Mouse (Mus musculus): ENCODE measurements around the gene Sfxn5.

- TF ChIP-seq POLR2A (IDR thresholded peaks at IDR 0.05; ENCODE audit: low read depth, low read length) (no peak), CTCF (conservative IDR thresholded peaks at IDR 0.05; ENCODE audit: insufficient read depth, insufficient read length, low read depth, low read length) (no peak)
Measured at GRCm38 (mm10) chr6:85371859-85372405, 38.7 kb upstream of the Sfxn5 start.
